Mouse (Mus musculus) layer of hippocampus, postnatal 10 days (tissue): ENCODE measurements around the gene Gpa33. TPM values are rescaled to one million over a fixed set of nuclear protein-coding genes. Genes with fewer than 3 reads are reported as not detected.

Source experiments
- DNase-seq, 2 experiments: peaks; one replicate each; pipeline ENCODE4 v3.0.0; 2021; ENCODE audit warnings: low spot score in 2 of 2
- long read RNA-seq: library from polyadenylated mRNA; stranded (forward); transcript quantifications from one replicate; pipeline ENCODE4 v2.0.0, GENCODE M21; 2023
- total RNA-seq, 2 experiments: library from RNA; stranded (reverse); gene quantifications; 2 replicates each; pipeline ENCODE4 v1.2.3; 2021

Gpa33 gene
- total RNA-seq = not detected
- long read RNA-seq = 0 reads

DNA sequence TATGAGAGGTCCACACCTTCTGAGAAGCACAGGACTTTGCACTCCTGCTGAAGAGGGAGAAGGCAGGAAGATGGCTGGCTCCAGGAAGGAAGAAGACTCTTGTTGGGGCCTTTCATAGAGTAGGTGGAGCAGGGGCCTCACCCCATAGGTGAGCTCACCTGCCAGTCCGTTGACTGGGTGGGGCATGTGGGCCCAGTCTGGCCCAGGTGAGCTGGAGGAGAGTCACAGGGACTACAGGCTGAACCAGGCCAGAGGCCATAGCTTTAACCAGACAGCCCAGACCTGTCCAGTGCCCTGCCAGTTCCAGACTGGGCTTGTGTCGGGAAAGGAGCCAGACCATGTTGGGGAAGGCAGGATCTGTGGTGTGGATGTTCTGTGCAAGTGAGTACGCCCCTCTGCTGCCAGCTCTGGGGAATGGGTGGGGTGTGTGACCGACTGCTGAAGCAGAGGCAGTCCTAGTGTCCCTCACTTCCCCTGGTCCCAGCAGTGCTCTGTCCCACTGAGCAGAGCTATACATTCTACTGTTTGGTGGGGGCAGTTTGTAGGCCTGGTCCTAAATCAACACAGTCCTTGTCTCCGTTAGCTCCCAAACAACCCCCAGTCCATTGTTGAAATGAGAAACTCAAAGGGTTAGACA, at the start of gene Gpa33:
Gpa33 (plus strand) TSS at position 15 of the 637 bp plus-strand sequence.
- no peak for DNase-seq

DNA sequence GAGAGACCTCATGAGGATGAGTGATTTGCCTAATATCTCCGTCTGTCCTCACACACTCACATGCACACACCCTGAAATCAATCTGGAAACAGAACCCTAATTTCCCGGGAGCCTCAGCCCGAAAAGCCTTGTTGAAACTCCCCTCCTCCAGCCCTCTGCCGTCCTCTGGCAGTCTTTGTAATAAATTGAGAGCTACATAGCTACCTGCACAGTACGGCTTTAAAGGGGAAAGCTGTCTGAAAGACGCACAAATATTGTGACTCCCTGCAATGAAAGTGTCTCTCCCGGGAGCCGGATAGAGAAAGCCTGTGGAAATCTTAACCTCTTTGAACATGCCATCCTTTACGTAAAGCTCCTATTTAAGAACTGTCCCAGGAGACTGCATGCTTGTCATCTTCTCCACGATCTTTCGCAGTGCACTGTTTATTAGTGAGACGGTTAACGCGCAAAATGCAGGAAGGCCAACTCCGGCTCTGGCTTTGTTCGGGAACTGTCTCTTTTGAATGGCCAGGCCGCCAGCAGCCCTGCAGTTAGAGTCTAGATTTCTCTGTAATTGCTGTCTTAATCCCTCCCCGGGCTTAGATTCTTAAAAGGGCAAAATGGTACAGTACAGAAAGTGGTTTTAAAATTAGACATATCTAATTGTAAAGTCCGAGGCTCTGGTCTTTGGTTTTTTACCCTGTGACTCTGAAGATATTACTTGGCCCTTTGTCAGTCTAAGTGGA, 41.4 kb upstream of the Gpa33 start:
- no peak for DNase-seq

GRCm38 (mm10) chr1:166089337-166089736, 40.7 kb upstream of the Gpa33 start:
- no peak for DNase-seq

DNA sequence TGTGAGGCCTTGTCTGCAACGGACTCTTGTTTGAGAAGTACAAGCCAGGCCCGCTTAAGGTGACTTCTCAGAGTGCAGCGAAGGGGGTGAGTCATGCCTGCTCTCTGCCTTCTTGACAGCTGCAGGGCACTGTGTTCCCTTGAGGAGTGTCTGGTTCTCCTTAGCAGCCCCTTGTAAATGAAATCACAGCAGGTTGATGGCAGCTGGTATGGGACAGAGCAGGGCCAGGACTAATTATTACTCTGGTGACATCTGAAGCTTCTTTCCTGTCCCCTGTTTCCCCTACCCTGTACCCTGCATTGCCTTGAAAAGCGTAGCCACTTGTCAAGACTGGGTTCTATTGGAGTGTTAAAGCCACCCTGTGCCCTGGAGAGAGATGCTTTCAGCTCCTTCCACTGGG, 40.3 kb upstream of the Gpa33 start:
- DNase-seq = no peak

- no peak for DNase-seq
These were observed 39.7 kb upstream of the Gpa33 start for GRCm38 (mm10) chr1:166090306-166090705.

DNA sequence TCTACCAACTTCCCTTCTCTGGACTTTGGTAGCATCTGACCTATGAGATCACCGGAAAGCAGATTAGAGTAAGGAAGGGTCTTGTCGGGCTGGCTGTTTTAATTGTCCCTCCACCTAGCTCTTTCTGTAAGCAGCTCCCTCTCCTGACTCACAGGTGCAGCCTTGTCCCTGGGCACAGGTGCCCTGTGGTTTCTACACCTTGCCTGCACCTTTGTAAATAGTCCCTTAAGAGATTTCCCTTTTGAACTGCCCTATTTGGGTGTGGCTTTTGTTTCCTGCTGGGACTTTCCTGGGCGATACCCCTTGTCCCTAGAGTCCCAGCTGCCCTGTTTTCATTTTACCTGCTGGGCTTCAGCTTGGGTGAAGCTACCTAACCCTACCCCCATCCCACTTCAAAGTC, 35.6 kb upstream of the Gpa33 start:
- DNase-seq = no peak

- no peak for DNase-seq
These were observed 31.9 kb upstream of the Gpa33 start for GRCm38 (mm10) chr1:166098120-166098519.

GRCm38 (mm10) chr1:166102920-166103608, 27.0 kb upstream of the Gpa33 start:
- no peak for DNase-seq

DNA sequence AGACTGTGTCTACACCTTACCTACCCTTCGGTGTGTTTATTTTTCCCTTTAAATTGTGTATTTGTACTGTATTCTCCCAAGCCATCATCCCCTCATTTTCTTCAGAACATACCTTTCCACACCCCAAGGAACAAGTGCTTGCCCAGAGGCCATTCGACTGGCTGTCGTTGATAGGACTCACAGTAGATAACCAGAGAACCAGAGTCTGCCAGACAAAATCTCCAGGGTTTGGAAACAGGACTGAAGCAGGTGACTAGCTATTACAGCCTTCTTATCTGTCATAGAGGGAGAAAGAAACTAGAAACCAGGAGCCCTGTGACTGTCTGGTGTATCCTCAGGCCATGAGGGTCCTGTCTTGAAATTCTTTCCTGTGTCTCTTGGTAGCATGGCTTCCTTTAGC, 25.2 kb upstream of the Gpa33 start:
- no peak for DNase-seq

DNA sequence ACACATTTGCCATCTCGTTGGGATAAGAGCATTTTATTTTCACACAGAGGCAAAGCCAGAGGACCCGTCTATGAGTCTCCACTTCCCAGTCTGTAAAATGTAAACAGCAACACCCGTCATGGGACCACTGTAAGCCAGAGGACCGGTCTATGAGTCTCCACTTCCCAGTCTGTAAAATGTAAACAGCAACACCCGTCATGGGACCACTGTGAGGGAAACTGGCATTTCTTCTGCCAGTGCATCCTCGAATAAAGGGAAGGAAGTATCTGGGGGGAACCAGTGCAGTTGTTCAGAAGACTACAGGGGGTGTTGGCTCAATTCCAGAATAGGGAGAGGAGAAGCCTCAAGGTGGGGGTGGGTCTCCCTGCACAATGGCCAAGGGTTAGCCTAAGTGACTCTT, 24.6 kb upstream of the Gpa33 start:
- no peak for DNase-seq

DNA sequence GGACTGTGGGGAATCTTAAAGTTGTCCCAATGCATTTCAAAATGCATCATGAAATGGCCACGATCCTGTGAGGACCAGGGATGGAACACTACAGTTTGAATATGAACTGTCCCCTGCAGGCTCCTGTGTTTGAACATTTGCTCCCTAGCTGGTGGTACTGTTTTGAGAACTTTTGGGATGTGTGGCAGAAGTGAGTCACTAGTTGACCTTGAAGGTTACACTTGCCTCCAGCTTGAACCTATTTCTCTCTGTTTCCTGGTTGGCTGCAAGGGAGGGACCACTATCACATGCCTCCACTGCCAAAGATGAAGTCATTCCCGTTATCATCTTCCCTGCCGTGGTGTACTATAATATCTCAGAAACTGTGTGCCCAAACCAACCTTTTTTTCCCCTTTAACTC, 15.1 kb upstream of the Gpa33 start:
- no peak for DNase-seq

GRCm38 (mm10) chr1:166115719-166116118, 14.3 kb upstream of the Gpa33 start:
- DNase-seq = no peak

GRCm38 (mm10) chr1:166117866-166118639, 12.0 kb upstream of the Gpa33 start:
- DNase-seq = no peak

DNA sequence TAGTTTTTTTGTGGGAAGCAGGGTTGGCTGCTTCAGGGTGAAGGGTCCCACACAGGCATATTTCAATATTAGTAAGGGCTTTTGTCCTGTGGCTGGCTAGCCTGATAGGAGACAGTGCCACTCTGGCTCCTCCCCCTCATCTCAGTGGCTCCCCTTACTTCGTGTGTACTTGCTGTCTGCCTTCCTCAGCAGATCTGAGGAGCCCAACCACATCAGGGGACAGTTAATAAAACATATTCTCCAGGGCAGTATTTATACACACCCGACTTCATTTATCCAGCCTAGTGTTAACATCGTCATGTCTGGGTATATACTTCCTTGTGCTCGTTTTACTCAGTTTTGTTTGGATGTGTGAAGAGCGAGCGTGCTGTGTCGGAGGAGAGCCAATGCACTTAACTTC, 7.9 kb upstream of the Gpa33 start:
- no peak for DNase-seq

DNA sequence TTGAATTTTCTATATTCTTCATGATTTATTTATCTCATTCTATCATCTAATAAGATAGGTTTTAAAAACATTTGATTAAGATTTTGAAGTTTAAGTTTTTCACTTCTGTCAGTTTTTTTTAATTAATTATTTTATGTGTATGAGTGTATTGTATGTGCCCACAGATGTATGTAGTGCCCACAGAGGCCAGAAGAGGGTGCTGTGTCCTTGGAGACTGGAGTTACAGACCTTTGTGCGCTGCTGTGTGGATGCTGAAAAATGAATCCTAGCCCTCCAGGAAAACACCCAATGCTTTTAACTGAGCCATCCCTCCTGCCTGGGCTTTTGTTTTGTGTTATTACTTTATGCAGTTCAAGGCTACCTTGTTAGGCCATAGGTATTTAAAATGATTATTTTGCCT, 7.0 kb upstream of the Gpa33 start:
- no peak for DNase-seq

GRCm38 (mm10) chr1:166123751-166124150, 6.3 kb upstream of the Gpa33 start:
- no peak for DNase-seq

GRCm38 (mm10) chr1:166124932-166125593, 5.0 kb upstream of the Gpa33 start:
- no peak for DNase-seq

- no peak for DNase-seq
These were observed 3.7 kb upstream of the Gpa33 start for GRCm38 (mm10) chr1:166126290-166126689.

GRCm38 (mm10) chr1:166126795-166127194, 3.2 kb upstream of the Gpa33 start:
- no peak for DNase-seq

DNA sequence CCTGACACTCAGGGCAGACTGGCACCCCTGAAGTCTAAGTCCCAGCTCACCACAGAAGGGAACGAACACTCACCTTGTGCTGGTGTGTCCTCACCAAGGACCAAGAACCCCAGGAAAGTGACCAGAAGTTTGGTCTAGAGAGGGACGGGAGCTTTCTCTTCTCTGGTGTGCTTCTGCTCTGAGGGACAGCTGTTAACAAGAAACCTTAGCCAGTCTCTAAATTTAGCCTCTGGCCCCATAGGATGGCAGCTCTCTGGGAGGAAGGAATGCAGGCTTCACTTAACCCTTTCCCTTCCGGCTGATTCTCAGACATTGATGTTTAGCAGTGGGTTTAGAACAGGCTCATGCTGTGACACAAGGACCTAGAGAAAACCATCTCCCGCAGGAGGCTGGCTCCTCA, 2.3 kb upstream of the Gpa33 start, which contains the start of gene Dusp27:
Dusp27 (minus strand) TSS at position 204 of the 400 bp plus-strand sequence.
- DNase-seq = no peak

- DNase-seq = no peak
These were observed 1.5 kb upstream of the Gpa33 start for GRCm38 (mm10) chr1:166128551-166128950.
